Mouse (Mus musculus) small intestine, adult 2 months (tissue): Measurements from ENCODE around the gene Ston1.

ENCODE experiments used
- CTCF ChIP-seq: fragments of 200-500 bp; IDR thresholded peaks from 2 replicates; pipeline ENCODE4 v1.5.1; 2012; ENCODE audit warnings: low read depth, mild to moderate bottlenecking, control low read depth, inconsistent platforms, low read length, moderate library complexity, mixed read lengths; ENCODE audit not compliant: insufficient replicate concordance, insufficient read length; ENCODE audit errors: extremely low read depth
- POLR2A ChIP-seq: fragments of 200-500 bp; IDR thresholded peaks from 2 replicates; pipeline ENCODE4 v1.6.1; 2012; ENCODE audit warnings: low read depth, mild to moderate bottlenecking, control low read depth, inconsistent platforms, low read length, moderate library complexity

DNA sequence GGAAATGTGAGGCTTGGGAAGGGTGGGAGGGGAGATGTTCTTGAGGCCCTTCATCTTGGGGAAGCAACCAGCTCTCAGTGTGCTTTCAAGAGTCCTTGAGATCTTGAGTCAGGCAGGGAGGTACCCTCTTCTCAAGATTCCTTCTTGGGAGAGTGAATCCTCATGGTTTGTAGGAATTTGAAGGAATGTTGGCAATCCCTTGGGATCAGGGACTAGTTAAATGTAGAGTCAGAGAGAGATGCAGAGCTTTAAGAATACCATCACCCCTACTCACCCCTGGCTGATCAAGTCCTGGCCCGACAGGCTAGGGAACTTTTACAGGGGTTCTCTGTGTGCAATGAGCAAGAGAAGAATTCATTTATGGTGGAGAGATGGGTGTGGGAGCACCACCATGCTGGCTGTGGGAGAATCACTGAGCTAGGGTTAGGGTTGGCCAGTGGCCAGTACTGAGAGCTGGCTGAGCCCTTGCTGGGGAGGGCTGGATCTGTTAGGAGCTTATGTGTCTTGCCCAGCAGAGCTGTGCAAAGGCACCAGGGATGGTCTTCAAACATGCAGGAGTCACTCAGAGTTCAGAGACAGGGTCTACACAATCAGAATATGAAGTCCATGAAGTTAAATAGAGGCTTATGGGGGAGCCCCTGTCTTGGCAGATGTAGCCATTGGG, 18.1 kb downstream of the Ston1 start:
- TF ChIP-seq POLR2A = no peak
- no peak for TF ChIP-seq CTCF
